Mouse (Mus musculus) bone marrow macrophage, adult 2 months (primary cell): Measurements from ENCODE around the gene Rassf2. TPM values are rescaled to one million over a fixed set of nuclear protein-coding genes. Genes with fewer than 3 reads are reported as not detected.

Source experiments
- H3K27ac ChIP-seq: 2 replicates; pipeline ENCODE4 v1.5.1; 2012; ENCODE audit warnings: low read depth, low read length; ENCODE audit not compliant: insufficient read depth
- H3K4me1 ChIP-seq: 2 replicates; pipeline ENCODE4 v1.6.1; 2012; ENCODE audit warnings: low read length; ENCODE audit not compliant: control insufficient read depth, insufficient read depth
- H3K4me3 ChIP-seq: 2 replicates; pipeline ENCODE4 v1.5.1; 2012; ENCODE audit warnings: mild to moderate bottlenecking, low read length, moderate library complexity; ENCODE audit not compliant: insufficient read depth
- CTCF ChIP-seq: IDR thresholded peaks from 2 replicates; pipeline ENCODE4 v1.5.1; 2012; ENCODE audit warnings: low read depth, mild to moderate bottlenecking, low read length, moderate library complexity
- POLR2A ChIP-seq: IDR thresholded peaks from 2 replicates; pipeline ENCODE4 v1.6.1; 2012; ENCODE audit warnings: mild to moderate bottlenecking, low read depth, low read length, borderline replicate concordance
- polyA plus RNA-seq: library from polyadenylated mRNA; stranded (reverse); fragments of >200 nt; gene quantifications from 2 replicates; pipeline ENCODE4 v1.2.4, GENCODE M21; 2012; ENCODE audit not compliant: missing spikeins, insufficient read depth, insufficient read length

Gene Rassf2
- polyA plus RNA-seq: 136 and 155 TPM in 2 replicates

DNA sequence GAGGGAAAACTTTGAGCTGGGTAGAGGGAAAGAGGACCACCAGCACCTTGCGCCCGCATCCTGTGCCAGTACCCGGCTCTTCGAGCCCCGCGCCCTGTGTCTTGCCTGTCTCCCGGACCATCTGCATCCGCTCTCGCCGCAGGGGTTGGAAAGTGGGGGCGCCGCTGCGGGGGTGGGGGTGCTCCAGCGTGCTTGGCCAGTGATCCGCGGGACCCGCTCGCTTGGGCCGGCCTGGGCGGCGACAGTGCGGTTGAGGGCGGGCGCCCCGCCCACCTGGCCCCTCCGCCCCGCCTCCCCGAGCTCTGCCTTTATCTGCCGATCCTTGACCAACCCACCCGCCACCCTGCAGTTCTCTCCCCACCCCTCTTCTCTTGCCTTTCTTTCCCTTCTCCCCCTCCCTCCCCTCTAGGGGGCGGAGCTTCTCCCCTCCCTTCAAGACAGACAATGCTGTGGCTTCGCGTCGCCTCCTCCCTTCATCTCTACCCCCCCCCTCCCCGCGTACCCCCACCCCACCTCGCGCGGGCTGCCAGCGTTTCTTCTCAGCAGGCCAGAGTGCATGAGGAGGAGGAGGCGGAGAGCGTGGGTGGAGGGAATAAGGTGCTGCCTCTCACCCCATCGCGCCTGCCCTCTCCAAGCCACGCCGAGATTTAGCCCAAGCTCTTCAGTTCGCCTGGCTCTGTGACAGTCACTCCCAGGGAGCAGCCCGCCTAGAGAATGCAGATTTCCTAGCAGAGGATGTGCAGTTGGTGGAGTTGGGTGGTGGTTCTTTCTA, at the start of gene Rassf2:
Rassf2 (minus strand) TSS at position 613 of the 772 bp plus-strand sequence.
- Histone ChIP-seq H3K4me1 (peaks cover 46% of the 10 kb centered on the region), H3K27ac (peak within 1 kb of the TSS; percentile 90), H3K4me3 (peak within 1 kb of the TSS; percentile 92)
- TF ChIP-seq POLR2A: no peak
- TF ChIP-seq CTCF: no peak

DNA sequence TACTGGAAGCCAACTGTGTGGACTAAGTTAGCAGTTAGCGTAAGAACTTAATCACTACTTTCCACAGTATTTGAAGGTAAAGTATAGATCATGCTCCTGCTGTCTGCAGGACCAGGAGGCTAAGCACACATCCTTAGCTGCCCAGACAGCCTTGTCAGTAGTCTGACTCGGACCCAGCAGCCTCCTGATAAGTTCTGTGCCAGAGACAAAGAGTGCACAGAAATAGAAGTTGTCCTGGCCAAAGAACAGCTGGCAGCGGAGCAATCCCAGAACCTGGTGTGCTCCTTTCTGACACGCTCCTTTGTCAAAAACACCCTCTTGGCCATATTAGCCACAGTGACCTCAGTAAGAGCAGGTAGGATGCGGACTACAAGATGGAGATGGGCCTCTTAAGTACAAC, 49.1 kb upstream of the Rassf2 start:
- H3K4me3 ChIP-seq: no peak overlapping the region
- no peak overlapping the region for H3K27ac ChIP-seq
- H3K4me1 ChIP-seq: peaks cover 3% of the 10 kb centered on the region
- TF ChIP-seq CTCF (no peak), POLR2A (no peak)

DNA sequence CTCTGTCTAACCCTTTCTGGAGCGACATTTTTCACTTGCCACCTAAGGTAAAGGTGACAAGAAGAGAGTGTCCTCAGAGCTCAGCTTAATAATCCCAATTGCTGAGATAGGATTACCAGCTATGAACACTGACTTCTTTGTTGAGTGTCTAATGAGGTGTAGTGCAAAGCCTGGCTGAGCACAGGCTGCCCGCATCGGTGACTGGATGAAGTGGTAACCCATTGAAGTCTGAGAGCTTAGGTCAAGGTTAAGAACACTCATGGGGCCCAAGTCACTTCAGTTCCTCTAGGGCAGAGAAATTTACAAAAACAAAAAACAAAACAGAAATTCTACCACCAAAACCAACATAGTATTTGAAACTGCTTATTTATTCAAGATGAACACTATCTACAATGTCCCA, 43.0 kb upstream of the Rassf2 start:
- H3K4me3 ChIP-seq: no peak overlapping the region
- H3K4me1 ChIP-seq: no peaks in the 10 kb centered on the region
- H3K27ac ChIP-seq: no peak overlapping the region
- TF ChIP-seq POLR2A: no peak
- no peak for TF ChIP-seq CTCF

DNA sequence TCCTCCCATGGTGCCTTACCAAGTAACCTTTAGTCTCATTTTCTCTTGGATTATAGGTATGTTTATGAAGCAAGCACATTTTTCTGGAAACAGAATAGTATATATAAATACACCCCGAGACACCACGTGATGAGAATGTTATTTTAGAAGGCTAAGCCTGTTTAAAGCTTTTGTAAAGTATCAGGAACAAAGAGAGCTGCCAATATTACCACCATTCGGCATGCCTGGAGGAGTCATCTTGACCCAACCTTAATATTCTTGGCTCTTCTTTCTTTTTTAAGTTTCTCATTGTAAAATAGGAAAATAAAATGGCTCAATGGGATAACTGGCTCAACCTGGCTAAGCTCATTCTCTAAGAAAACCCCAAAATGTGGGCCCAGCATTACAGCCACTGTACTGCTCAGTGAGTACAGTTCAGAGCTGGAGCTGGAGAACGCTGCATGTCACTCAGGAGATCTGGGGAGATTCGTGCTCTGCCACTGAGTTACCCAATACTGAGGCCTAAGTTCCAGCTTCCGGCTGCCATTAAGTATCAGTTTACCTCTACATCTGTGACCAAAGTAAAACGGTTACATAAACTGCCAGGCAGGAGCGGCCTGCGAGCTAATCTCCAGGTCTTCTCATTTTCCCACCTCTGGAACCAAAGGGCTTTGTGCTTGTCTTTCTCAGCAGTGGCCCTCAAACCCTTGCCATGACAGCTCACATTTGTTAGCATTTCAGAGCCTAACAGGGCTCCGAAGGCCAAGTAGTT, 40.1 kb upstream of the Rassf2 start:
- TF ChIP-seq CTCF (no peak), POLR2A (no peak)
- no peaks in the 10 kb centered on the region for H3K4me1 ChIP-seq
- H3K27ac ChIP-seq: no peak overlapping the region
- H3K4me3 ChIP-seq: no peak overlapping the region

DNA sequence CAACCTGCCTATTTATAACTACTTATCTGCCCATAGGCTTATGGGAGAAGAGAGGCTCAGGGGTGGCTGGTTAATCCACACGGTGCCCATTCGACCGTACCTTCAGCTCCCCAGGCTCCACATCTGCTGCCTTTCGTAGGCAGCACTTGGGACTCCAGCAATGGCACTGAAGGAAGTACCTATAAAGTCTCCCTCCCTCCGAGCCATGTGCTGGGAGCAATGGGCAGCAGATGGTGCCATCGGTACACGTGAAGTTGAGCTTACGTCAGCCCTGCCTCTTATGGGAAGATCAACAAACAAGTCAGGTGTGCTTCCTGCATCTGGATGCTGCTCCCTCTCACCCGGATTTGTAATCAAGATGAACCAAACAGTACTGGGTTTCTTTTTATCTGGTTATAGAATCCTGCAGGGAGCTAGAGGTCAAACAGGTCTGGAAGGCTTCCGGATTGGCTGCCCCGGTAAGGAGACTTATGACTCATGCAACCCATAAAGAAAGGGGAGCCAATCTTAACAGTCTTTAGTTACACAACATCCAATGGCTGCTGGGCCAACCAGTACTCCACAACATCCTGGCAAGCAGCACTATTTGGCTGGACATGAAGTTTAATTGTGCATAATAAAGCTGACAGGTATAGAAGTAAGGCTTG, 34.2 kb upstream of the Rassf2 start:
- H3K27ac ChIP-seq: no peak overlapping the region
- TF ChIP-seq POLR2A (no peak), CTCF (no peak)
- no peak overlapping the region for H3K4me3 ChIP-seq
- H3K4me1 ChIP-seq: peaks cover 5% of the 10 kb centered on the region; the same call in 1 of the 2 replicates

DNA sequence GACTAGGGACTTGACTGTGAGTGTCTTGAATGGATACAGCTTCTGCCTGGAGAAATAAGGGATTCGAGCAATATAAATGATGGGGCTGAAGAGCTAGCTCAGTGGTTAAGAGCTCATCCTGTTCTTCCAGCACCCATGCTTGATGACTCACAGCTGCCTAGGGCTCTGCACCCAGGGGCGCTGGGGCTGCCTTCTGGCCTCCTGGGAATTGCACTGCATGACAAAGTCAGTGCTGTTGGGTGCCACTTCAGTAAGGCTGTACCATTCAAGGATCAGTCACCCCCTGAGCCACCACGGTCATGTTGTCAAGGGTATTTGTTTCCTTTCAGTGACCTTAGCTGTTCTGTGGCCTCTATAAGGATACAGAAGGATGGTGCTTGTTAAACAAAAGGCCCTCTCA, 33.7 kb upstream of the Rassf2 start:
- H3K27ac ChIP-seq: no peak overlapping the region
- peaks cover 5% of the 10 kb centered on the region; the same call in 1 of the 2 replicates for H3K4me1 ChIP-seq
- no peak overlapping the region for H3K4me3 ChIP-seq
- TF ChIP-seq POLR2A: no peak
- TF ChIP-seq CTCF: no peak

DNA sequence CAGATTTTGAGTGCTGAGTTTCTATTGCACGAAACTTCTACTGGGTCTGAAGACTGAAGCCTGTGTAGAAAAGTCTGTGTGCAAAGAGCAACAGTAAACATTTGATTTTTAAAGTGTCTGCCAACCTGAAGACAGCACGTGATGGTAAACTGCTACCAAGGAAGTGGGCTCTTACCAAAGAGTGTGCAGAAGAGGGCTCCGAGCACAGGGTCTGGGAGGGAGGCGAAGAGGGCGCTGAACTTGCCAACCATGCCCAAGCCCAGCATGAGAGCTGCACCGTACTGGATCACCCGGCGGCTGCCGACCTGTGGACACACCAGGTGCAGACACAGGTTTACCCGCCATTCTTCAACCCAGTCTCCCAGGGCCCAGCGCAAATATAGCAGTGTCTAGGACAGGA, 31.8 kb upstream of the Rassf2 start:
- TF ChIP-seq CTCF (no peak), POLR2A (no peak)
- Histone ChIP-seq H3K4me3 (no peak overlapping the region), H3K4me1 (peaks cover 11% of the 10 kb centered on the region; the same call in 1 of the 2 replicates), H3K27ac (no peak overlapping the region)

DNA sequence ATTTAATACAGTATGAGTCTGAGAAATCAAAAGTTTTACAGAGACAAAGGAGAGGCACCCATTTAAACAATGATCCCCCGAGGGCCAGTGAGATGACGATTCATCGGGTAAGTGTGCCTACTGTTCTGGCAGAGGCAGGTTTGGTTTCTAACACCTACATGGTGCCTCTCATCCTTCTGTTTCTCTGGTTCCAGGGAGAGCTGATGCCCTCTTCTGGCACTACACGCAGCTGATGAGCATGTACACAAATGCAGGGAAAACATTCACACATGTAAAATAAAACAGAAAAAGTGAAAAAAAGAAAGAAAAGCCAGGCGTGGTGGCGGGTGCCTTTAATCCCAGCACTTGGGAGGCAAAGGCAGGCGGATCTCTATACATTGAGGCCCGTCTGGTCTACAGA, 29.9 kb upstream of the Rassf2 start:
- TF ChIP-seq POLR2A: no peak
- TF ChIP-seq CTCF: no peak
- no peak overlapping the region for H3K27ac ChIP-seq
- H3K4me1 ChIP-seq: peaks cover 12% of the 10 kb centered on the region; the same call in 1 of the 2 replicates
- no peak overlapping the region for H3K4me3 ChIP-seq

DNA sequence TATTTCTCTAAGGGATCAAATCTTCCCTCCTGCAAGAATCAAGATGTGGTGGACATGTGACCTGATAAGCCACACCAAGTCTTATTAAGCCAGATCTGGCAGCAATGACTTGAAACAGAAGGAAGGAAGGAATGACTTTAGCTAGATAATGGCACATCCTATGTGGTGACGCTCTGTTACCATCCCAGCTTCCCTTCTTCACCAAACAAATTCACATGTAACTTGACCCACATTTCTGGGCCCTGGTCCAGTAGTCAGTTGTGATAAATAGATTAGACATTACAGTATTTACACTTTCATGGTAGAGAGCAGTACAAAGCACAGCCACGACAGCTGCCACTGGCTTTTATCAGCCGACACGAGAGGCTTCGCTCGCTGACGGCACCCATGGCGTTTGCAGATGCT, 25.3 kb upstream of the Rassf2 start:
- TF ChIP-seq CTCF (no peak), POLR2A (no peak)
- H3K4me1 ChIP-seq: peaks cover 15% of the 10 kb centered on the region; the same call in 1 of the 2 replicates

More for the DNA sequence above, 25.3 kb upstream of the Rassf2 start:
- no peak overlapping the region for H3K27ac ChIP-seq
- H3K4me3 ChIP-seq: no peak overlapping the region
